Mouse (Mus musculus) lung, embryonic 14.5 days (tissue): ENCODE measurements at regions not wholly inside any gene's neighbourhood (a gene's known extent, or its start where the extent isn't known, plus 50 kb on each side); places are given as distances from the start of the nearest gene placed in this dataset.
A peak's percentile ranks its signal among the peaks of the same experiment; 100 is the strongest.

Experiments used
- ATAC-seq: fragments of 200-750 bp; cut with Nextera tagmentation; 2 replicates; pipeline ENCODE4 v1.8.0; 2017; ENCODE audit warnings: mild to moderate bottlenecking, moderate TSS enrichment, moderate library complexity; ENCODE audit not compliant: insufficient read depth
- DNase-seq: peaks from one replicate; pipeline ENCODE4 v3.0.0-alpha.2; 2015
- H3K27ac ChIP-seq: fragments of 300-500 bp; sonication (generic); 2 replicates; pipeline ENCODE4 v1.5.1; 2014; ENCODE audit warnings: low read depth, mild to moderate bottlenecking, moderate library complexity
- H3K27me3 ChIP-seq: fragments of 300-500 bp; sonication (generic); 2 replicates; pipeline ENCODE4 v1.6.1; 2014; ENCODE audit warnings: low read length, control low read depth; ENCODE audit not compliant: insufficient read depth
- H3K36me3 ChIP-seq: fragments of 300-500 bp; sonication (generic); 2 replicates; pipeline ENCODE4 v1.6.1; 2014; ENCODE audit warnings: control low read depth; ENCODE audit not compliant: insufficient read depth
- H3K4me1 ChIP-seq: fragments of 300-500 bp; sonication (generic); 2 replicates; pipeline ENCODE4 v1.6.1; 2014; ENCODE audit warnings: antibody characterized with exemption, control low read depth; ENCODE audit not compliant: insufficient read depth
- H3K4me2 ChIP-seq: fragments of 300-500 bp; sonication (generic); 2 replicates; pipeline ENCODE4 v1.6.1; 2014; ENCODE audit warnings: mild to moderate bottlenecking
- H3K4me3 ChIP-seq: fragments of 300-500 bp; sonication (generic); 2 replicates; pipeline ENCODE4 v1.5.1; 2014; ENCODE audit warnings: low read depth, low read length
- H3K9ac ChIP-seq: fragments of 300-500 bp; sonication (generic); 2 replicates; pipeline ENCODE4 v1.6.1; 2014
- H3K9me3 ChIP-seq: fragments of 300-500 bp; sonication (generic); 2 replicates; pipeline ENCODE4 v1.6.1; 2016; ENCODE audit warnings: low read depth, low read length, control low read depth
- CTCF ChIP-seq: IDR thresholded peaks from 2 replicates; pipeline ENCODE4 v1.5.1; 2016; ENCODE audit warnings: antibody characterized with exemption, low read depth
- WGBS: fragments of 180-500 bp; shearing (Covaris S2); extraction: QIAGEN DNeasy Blood & Tissue Kit; methylation state at CpG from one replicate; pipeline ENCODE4 v1.1.7; 2014; 5-methylcytosine and 5-hydroxymethylcytosine counted together

- no peaks in the 10 kb centered on the region for H3K9me3 ChIP-seq
- DNase-seq (no peak), ATAC-seq (no peak)
- no peak for TF ChIP-seq CTCF
- WGBS: 76% methylated on average over 9 of the region's 9 CpGs
- H3K27ac ChIP-seq: no peak overlapping the region
- no peaks in the 10 kb centered on the region for H3K4me1 ChIP-seq
- H3K9ac ChIP-seq: no peak overlapping the region
- no peaks in the 10 kb centered on the region for H3K36me3 ChIP-seq
- H3K4me2 ChIP-seq: no peak overlapping the region
- H3K4me3 ChIP-seq: no peak overlapping the region
- H3K27me3 ChIP-seq: no peaks in the 10 kb centered on the region
Measured at GRCm38 (mm10) chr9:103873876-103874275, 112.2 kb upstream of the Tmem108 start.

GRCm38 (mm10) chr9:103877851-103878250, 116.2 kb upstream of the Tmem108 start:
- Histone ChIP-seq H3K9me3 (no peaks in the 10 kb centered on the region), H3K4me2 (no peak overlapping the region), H3K4me3 (no peak overlapping the region), H3K27me3 (no peaks in the 10 kb centered on the region), H3K36me3 (no peaks in the 10 kb centered on the region), H3K4me1 (no peaks in the 10 kb centered on the region), H3K27ac (no peak overlapping the region), H3K9ac (no peak overlapping the region)
- DNase-seq (no peak), ATAC-seq (no peak)
- no peak for TF ChIP-seq CTCF
- WGBS: 78% methylated on average over 2 of the region's 2 CpGs

- H3K27me3 ChIP-seq: no peaks in the 10 kb centered on the region
- H3K9me3 ChIP-seq: no peaks in the 10 kb centered on the region
- DNase-seq (peak; percentile 69), ATAC-seq (peak; percentile 74; the same call in 1 of the 2 replicates)
- TF ChIP-seq CTCF: no peak
- H3K4me2 ChIP-seq: no peak overlapping the region
- 34% methylated on average over 4 of the region's 4 CpGs for WGBS
- H3K9ac ChIP-seq: no peak overlapping the region
- no peaks in the 10 kb centered on the region for H3K4me1 ChIP-seq
- no peaks in the 10 kb centered on the region for H3K36me3 ChIP-seq
- H3K4me3 ChIP-seq: no peak overlapping the region
- no peak overlapping the region for H3K27ac ChIP-seq
Measured at GRCm38 (mm10) chr9:103892827-103893226, 109.5 kb upstream of the Nphp3 start.

DNA sequence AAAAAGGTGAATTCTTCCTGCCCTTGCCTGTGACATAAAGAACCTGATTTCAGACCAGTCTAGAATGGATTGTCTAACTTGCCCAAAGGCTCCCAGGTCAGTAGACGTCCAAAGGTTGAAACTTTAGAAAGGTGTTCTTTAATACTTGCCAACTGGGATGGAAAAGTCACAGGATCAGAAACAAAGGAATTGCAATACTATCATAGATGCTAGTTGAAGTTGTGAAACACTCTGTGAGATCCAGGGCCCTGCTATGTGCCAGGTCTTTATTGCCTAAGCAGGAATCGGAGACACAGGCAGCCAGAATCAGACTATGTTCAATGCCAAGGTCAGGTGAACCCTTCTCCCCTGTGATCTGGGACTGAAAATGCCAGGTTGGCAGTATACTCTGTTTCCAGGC, 108.0 kb upstream of the Nphp3 start:
- Histone ChIP-seq H3K9ac (no peak overlapping the region), H3K36me3 (no peaks in the 10 kb centered on the region), H3K27ac (no peak overlapping the region), H3K4me3 (no peak overlapping the region), H3K4me1 (no peaks in the 10 kb centered on the region), H3K27me3 (no peaks in the 10 kb centered on the region), H3K9me3 (no peaks in the 10 kb centered on the region), H3K4me2 (no peak overlapping the region)
- 88% methylated on average over 2 of the region's 2 CpGs for WGBS
- ATAC-seq (no peak), DNase-seq (no peak)
- TF ChIP-seq CTCF: no peak

DNA sequence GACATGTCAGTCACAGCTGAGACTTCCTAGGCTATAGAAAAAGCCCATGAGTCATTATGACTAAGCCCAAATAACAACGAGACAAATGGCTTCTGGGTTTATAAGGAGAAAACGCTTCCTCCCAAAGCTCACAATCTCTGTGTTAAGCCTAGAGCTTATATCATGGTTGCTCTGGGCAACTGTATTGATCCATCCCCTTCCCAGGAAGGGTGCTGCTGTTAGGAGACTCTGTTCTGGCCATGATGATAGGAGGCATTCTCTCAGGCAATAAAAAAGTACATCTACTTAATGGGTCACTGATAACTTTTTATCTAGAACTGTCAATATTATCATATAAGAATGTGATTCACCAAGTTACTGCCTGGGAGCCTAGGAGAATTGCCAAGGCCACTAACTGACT, 103.0 kb upstream of the Nphp3 start:
- H3K4me1 ChIP-seq: no peaks in the 10 kb centered on the region
- H3K9ac ChIP-seq: no peak overlapping the region
- H3K36me3 ChIP-seq: no peaks in the 10 kb centered on the region
- H3K4me3 ChIP-seq: no peak overlapping the region
- H3K27me3 ChIP-seq: no peaks in the 10 kb centered on the region
- 59% methylated on average over 2 of the region's 2 CpGs for WGBS
- TF ChIP-seq CTCF: no peak
- H3K27ac ChIP-seq: no peak overlapping the region
- no peak overlapping the region for H3K4me2 ChIP-seq
- H3K9me3 ChIP-seq: no peaks in the 10 kb centered on the region
- DNase-seq (no peak), ATAC-seq (no peak)

GRCm38 (mm10) chr9:103911347-103911746, 91.0 kb upstream of the Nphp3 start:
- no peak overlapping the region for H3K27ac ChIP-seq
- ATAC-seq: no peak
- TF ChIP-seq CTCF: no peak

GRCm38 (mm10) chr9:103915126-103915525, 87.2 kb upstream of the Nphp3 start:
- H3K9ac ChIP-seq: no peak overlapping the region
- no peak overlapping the region for H3K4me2 ChIP-seq
- no peak overlapping the region for H3K27ac ChIP-seq
- no peaks in the 10 kb centered on the region for H3K9me3 ChIP-seq
- H3K36me3 ChIP-seq: no peaks in the 10 kb centered on the region
- 73% methylated on average over 4 of the region's 4 CpGs for WGBS
- TF ChIP-seq CTCF: no peak
- H3K4me1 ChIP-seq: no peaks in the 10 kb centered on the region
- no peaks in the 10 kb centered on the region for H3K27me3 ChIP-seq
- DNase-seq: no peak
- no peak for ATAC-seq
- no peak overlapping the region for H3K4me3 ChIP-seq

More at GRCm38 (mm10) chr9:103911347-103911746, 91.0 kb upstream of the Nphp3 start:
- H3K36me3 ChIP-seq: no peaks in the 10 kb centered on the region
- WGBS: 52% methylated on average over 2 of the region's 2 CpGs
- H3K4me1 ChIP-seq: no peaks in the 10 kb centered on the region
- no peak overlapping the region for H3K4me2 ChIP-seq
- no peaks in the 10 kb centered on the region for H3K9me3 ChIP-seq
- H3K9ac ChIP-seq: no peak overlapping the region
- DNase-seq: peak; percentile 61
- no peak overlapping the region for H3K4me3 ChIP-seq
- no peaks in the 10 kb centered on the region for H3K27me3 ChIP-seq

DNA sequence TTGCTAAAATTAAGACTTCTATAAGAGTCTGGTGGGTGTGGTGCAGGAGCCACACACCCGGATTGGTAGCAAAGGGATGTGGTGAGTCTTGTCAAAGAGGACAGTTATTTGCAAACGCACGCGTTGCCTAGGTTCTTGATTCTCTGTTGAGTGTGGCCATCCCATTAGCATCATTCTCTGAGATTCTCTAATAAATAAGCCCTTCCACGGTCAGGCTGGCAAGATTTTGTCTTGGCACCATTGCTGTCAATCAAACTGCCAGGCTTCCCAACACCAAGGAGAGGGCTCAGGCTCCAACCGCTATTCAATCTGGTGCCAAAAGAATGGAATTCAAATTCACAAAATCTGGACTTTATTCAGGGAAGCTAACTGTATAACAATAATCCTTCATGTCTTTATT, 84.6 kb upstream of the Nphp3 start:
- ATAC-seq: no peak
- 90% methylated on average over 6 of the region's 6 CpGs for WGBS
- Histone ChIP-seq H3K27me3 (no peaks in the 10 kb centered on the region), H3K9me3 (no peaks in the 10 kb centered on the region), H3K9ac (no peak overlapping the region), H3K4me2 (no peak overlapping the region), H3K4me1 (no peaks in the 10 kb centered on the region), H3K36me3 (no peaks in the 10 kb centered on the region), H3K27ac (no peak overlapping the region), H3K4me3 (no peak overlapping the region)
- DNase-seq: no peak
- no peak for TF ChIP-seq CTCF
